Mouse (Mus musculus) Muller cell, postnatal 12 days (primary cell): ENCODE measurements around the gene Gfra1.

Source experiments
- DNase-seq: peaks from one replicate; pipeline ENCODE4 v3.0.0-alpha.2; 2015; ENCODE audit errors: inconsistent ontology term

Gene Gfra1

DNA sequence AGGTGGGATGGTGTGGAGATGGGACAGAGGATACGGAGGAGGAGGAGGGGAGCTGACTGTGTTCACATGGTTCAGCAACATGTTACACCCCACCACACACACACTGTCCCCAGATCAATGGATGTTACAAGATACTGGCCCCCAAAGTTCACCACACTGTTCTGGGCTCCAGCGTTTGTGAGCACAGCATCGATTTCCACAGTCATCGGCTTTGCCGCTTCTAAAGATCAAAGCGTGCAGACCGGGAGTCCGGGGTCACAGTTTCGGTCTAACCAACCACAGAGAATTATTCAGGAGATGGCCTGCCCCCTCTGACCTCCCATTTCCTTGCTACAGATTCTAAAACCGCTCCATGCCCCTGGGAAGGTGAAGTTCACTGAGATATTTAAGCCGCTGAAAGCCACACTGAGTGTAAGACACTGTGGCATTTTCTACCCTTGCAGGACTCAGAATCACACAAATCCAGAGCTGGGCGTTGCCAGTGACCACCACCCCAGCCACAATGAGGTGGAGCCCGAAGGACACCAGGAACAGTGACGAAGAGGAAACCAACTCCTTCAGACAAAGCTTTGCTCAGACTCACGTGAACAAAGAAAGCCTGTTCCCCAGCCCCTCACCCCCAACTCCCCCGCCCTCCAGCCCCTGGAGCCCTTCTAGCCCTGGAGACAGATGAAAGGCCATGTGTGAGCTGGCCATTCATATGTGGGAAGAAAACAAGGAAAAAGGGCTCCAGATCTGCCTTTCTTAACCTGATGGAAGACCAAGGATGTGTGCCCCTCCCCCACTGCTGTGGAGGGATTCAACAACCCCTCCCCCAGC is 59.7 kb downstream of the Gfra1 start:
- DNase-seq = no peak

DNA sequence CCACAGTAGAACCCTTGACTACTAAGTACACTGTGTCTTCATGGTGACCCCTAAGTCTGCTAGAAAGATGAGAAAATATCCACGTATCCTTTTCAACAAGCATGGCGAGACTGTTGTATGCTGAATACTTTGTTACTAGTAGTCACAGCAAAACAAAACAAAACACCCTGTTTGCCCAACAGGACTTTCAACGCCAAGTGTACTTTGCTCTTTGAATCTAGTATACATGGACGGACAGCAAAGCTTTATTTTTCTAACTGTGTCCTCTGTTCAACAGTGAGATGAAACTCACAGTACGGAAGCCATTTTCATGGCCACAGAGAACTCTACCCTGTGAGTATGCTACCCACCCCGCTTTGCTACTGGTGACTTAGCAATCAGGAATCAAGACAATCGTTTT is 62.6 kb downstream of the Gfra1 start:
- no peak for DNase-seq

DNA sequence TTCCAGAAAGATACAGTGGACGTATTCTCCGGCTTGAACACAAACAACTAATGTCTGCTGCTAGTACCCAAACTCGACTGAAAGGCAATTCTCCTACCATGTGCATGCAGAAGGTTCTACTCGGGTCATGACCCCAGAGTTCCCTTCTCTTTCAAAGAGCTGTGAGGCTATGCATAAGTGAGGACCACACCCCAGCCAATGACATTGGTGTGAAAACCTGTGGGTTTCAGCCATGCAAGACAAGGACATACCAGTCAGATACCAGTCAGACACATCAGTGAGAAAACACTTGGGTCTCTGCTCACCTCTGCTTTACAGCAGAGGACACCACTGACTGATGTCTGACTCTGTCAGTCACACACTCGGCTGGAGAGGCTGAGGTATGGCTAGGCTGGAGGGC is 63.9 kb downstream of the Gfra1 start:
- no peak for DNase-seq

DNA sequence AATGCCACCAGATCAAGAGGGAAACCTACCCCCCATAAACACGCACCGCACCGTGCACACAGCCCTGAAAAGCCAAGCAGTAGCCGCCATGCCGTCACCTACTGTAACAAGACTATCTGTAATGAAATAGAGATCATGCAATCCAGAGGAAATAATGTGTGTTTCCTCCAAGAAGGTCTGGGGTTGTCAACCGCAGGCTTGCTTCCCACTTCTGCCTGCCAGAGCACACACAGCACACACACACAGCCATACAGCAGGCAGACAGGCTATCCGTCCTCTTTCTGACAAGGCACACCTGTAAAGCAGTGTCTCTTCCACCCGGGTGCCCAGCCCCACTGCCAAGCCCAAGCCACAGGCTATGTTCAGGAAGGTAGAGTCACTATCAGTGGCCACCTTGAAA is 66.2 kb downstream of the Gfra1 start:
- DNase-seq = no peak

DNA sequence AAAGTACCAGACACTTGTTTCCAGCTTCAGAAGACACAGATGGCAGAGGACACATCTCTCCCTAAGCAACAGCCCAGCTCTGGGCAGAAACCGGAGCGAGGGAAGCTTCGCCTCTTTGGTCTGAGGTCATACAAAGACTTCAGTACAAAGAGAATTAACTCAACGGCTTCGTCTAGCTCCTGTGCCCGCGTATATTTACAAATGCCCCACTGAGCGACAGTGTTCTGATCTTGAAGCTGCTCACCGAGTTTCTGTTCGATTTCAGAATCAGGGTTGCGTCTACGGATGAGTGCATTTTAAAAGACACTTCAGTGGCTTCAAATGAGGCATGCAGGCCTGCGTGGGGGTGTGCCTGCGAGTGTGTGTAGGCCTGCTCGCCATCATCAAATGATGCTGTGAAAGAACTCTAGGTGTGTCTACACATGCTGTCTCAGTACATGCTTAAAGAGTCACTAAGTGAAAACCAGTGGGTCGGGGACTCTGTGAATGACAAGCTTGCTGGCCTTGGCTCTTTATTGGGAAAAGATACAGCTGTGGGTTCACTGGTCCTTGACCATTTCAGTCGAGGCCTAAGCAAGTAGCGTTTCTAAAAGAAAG is 66.8 kb downstream of the Gfra1 start:
- no peak for DNase-seq

DNA sequence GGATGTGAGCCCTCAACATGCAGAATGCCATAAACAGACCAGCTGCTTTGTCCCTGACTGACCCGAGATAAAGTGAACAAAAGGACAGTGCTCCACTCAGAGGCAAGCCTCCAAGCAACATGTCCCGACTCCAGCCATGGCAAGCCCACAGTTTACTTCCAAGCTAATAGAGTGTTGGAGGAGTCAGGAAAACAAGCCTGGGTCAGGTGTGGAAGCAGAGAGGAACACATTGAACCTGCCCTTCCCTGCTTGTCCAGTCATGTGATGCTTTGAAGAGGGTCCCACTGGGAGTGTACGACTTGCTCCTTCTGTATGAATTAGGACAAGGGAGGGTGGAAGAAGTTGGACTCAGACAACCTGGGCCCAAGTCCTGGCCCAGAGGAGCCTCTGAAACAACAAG is 72.4 kb downstream of the Gfra1 start:
- DNase-seq = no peak

DNA sequence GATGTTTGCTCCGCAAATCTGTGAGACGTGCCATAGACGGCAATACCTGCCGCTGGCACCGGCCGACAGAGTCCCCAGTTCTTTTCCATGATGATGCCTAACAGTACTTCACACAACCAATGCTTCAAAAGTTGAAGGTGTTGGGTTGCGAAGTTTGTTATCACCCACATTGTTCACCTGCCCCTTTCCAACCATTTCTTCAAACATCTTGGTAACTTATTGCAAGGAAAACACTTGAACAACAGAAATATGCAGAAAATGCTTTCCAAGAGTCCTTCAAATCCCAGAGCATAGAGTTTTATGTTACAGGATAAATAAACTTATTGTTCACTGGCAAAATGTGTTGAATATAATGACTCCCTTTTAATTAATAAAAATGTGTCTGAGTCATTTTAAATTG is 73.2 kb downstream of the Gfra1 start:
- DNase-seq = no peak

DNA sequence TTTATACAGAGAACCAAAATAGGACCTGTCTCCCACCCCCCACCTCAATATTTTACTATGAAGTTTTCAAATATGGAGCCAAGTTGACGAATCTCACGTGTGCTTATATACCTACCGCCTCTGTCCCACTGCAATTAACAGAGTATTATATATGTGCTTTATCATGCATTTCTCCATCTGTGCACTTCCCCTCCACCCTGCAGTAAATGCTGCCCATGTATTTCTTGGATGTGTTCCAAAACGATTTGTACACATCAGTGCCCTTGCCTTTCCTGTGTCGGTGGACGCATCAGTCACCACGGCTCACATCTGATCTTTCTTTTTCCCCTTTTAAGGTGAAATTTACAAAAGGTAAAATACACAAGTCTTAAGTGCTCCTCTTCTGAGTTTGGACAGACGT is 77.7 kb downstream of the Gfra1 start:
- DNase-seq = no peak

DNA sequence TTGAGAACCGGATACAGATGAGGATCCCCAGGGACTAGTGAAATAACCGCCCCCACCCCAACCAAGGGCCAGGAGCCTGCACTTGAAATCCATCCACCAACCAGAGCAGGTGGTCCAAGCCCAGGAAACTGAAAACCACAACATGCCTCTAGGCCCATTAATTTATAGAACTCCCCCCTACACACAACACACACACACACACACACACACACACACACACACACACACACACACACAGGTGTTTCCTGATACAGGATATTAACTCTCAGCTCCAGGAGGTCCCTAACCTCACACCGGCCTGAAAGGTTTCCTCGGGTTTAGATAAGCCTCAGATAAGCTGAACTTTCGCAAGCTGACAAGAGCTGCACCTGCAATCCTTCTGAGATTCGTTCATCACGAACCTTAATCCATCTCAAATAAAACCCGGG is 79.0 kb downstream of the Gfra1 start:
- DNase-seq = no peak

DNA sequence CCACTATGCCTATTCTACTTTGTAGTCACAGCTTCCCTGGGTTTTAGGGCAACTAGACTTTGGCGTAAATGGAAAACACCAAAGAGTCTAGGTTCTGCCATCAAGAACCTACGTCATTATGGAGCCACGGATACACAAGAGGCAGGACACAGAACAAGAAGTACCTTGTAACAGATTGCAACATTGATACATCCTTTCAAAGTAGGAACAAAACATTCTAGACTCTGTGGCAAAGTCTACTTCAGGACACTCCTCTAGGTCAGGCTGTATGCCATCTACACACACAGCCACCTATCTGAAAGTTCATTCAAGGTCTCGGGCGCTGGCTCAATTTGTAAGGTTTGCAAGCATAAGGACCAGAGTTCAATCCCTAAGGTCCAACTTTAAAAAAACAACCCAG is 81.1 kb downstream of the Gfra1 start:
- no peak for DNase-seq

DNA sequence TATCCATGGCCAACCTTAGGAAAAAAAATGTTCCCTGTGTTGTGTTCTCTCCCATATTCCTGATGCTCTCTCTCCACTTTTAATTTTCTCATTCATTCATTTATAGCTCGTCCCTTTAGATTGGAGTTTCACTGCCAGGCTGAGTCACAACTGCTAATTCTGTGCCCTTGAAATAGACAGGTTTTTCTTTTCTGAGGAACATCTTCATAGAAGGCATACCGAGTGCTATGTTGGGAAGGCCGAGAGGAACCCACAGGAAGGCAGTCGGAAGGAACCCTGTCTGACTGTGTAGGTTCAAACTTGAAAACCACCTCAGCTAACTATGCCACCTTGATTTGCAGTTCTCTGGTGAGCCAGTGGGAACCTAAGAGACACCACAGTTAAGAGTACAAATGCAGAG is 81.6 kb downstream of the Gfra1 start:
- DNase-seq = no peak

DNA sequence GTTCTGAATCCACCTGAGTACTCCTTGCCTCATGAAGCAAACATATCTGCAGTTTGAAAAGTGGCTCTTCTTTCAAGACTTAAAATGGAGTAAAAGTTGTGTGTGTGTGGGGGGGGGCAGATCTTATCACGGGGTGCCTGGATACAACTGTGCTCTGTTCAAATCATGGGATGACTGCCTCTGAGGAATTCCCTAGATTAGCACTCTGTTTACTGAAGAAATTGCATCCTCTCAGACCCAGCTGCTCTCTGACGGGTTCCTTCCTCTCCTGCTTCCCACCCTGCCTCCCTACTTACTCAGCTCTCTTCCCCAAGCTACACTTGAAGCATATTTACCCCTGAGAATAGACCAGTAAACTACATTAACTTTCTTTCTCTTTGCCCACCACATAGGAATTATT is 87.2 kb downstream of the Gfra1 start:
- no peak for DNase-seq

DNA sequence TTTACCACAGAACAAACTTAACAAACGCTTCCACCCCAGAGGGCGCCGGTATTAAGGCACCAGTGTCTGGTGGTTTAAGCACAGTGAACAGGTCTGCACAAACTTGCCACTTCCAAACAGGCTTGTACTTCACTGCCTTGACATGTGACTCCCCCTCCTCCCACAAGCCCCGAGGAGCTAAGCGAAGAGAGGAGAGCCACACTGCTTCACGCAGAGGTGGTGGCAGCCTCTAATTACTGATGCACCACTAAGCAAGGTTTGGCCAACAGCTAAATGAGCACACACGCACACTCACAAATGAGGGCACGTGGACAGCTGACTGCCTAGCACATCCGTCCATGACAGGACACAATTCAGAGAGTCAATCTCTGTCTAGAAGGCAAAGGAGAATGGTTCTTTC is 91.0 kb downstream of the Gfra1 start:
- no peak for DNase-seq

DNA sequence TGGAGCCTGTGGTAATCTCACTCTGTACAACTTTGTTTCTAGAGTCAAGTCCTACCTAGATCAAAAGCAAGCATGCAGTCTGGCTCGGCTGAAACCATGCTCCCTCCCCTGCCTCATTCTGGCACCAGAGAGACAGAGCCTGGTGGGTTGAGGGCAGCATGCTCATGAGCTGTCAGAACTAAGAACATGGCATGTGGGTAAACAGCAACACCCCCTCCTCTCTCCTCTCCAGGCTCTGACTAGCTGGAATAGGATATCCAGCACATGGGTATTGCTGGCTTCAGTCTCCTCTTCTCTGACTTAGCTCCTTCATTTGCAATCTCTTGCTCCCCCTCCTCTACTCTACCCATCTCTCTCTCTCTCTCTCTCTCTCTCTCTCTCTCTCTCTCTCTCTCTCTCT is 94.7 kb downstream of the Gfra1 start:
- DNase-seq = no peak

DNA sequence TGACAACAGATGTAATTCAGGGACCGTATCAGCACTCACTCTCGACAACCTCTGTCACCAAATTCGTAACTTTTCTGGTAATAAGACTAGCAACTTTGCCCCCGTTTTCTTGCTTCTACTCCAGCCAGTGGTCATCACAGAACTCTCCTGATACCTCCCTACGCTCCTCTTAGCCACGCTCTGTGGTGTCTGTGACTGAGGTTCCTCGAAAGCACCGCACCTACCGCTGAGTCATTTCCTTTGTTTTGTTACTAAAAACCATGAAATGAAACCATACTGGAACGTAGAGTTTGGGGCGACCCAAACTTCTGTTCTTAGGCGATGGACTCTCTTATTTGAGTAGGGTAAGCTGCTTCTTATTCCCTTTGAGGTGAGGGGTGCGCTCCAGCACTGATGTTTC is 97.6 kb downstream of the Gfra1 start:
- no peak for DNase-seq

DNA sequence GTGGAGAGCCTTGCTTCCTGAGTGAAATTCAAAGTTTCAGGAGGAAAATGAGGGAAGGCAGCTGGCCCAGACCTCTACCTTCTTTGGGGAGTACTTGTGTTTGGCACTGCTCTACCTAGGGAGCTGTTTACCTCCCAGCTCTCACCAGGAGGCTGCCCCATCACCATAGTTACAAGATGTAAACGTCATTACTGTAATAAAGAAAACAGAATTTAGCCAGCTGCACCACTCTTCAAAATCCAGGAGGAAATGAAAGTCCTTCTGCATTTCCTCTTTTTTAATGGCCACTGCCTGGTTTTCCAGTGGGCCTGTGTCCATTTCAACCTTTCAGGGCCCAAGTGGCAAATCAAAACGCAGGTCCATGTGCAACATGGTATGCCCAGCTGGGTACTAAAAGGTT is 101.8 kb downstream of the Gfra1 start:
- DNase-seq = no peak

DNA sequence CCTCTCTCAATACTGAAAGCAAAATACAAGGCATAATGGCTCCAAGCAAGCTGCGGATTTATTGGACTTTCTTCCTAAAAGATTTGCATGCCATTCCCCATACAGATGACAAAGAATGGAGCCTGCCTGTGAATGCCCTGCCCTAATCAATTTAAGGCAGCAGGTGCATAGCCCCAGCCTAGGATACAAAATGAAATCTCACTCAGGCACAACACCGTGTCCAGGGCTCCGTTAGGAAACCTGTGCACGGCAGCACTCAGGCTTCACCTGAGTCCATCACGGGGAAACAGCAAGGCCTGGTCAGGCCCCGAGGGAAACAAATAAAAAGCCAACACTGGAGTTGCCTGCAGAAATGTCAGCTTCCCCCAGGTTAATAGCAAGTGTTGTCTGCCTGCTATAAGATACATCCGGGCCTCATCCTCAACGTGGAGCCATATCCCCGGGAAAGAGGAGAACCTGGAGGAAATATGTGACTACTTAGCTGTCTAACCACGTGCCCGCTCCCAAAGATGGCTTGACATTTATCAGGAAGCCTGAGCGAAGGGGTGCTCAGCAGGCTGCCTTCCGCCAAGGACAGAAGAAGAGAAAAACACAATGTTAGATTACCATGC is 102.3 kb downstream of the Gfra1 start:
- no peak for DNase-seq

DNA sequence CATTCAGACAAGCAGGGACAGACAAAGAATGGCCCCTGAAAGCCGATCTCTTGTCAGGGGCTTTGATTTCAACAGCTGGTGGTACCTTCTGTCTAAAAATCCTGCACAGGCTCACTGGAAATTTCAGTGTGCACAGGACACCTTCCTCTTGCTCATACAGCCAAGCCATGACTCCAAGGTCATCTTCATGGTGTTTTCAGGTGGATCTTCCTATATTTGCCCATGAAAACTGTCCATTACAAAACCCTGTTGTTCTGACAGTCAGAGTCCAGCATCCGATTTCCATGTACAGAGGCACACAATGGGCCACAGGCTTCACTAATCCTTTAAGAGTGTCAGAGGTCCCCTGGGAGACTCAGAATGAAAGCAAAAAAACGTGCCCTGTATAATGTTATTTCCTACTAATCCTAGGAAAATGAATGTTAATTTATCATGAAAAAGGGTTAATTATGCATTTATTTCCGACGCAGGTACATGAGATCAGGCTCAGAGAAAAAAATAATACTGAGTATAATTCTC is 105.8 kb downstream of the Gfra1 start:
- DNase-seq = no peak

DNA sequence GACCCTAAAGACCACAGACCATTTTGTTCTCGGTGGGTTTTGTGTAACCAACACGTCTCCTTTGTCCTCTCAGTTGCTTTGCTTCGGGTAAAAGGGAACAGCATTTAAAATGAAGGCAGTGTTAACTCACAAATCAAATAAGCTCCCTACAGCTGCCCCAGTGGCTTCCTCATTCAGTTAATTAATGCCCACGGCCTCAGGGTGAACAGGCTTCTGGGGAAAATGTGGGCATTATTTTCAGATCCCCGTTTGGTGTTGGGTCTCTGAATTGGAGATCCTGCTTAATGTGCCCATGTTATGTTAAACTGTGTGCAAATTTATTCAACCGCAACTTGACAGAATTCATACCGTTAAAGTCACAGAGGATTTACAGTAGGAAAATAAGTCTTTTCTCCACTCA is 110.6 kb downstream of the Gfra1 start:
- DNase-seq = no peak

DNA sequence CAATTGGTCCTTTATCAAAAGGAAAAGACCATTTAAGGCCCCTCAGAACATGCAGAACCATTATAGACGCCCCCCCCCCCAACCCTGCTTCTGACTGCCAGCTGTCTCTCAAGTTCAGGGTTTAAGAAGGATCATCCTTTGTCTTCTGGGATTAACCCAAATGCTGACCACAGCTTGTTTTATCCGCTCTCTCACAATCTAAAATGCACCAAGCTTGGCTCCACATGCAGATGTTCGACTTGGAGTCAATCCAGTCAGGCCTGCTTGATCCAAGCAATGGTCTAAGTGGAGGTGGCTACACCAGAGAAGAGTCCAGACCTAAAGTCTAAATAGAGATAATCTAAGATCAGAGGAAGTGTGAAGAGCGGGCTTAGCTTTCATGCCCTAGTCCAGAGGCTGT is 114.4 kb downstream of the Gfra1 start:
- no peak for DNase-seq

DNA sequence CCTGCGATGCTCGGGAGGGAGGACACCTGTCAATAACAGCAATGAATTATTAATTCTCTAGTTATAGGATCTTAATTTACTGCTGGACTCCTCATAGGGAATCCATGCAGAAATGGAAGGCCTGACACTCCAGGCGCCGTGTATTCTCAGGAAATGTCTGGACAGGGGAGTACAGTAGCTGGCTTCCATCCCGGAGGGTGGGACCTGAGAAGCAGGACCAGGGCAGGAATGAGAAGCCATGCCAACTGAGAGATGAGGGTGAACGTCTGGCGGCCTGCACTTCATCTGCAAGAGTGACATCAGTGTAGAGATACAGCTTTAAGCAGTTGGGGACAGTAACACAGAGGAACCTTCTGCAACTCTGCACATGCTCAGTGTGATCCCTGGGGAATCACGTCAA is 115.5 kb downstream of the Gfra1 start:
- no peak for DNase-seq

DNA sequence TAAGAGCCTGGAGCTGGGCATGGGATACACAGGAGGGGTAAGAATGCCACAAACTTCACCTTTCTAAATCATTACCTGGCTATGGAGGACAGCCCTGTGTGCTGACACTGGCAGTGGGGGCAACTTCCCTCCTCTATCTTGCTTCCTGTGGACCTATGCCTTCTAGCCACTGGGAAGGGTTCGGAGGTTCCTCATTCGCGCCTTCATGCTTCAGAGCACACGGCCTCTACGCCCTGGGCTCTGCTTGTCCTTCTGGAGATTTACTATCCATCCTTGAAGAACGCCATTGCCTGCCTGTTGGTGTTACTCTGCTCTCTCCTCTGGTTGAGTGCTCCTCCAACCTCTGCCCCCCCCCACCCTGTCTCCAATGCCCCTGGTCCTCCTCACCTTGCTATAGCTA is 118.9 kb downstream of the Gfra1 start:
- no peak for DNase-seq
